Mouse (Mus musculus): Measurements from ENCODE around the gene Serinc5.

DNA sequence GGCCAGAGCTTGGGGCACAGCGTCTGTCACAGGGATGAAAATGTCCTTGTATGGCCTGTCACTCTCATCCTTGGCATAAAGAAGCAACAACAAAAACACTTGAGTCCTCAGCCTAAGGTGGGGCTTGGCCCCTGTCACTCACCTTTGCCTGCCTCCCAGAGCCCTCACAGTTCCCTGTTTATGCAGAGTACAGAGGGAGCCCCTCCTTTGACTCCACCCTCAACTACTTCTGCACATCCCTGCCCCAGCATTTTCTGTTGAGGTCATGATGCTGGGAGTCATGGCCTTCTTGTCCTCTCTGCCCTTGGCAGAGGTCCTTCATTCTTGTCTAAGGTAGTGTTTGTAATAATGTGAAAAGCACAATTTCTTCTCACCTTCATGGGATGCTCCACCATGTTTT is 97.6 kb downstream of the Serinc5 start:
- TF ChIP-seq POLR2A (IDR thresholded peaks at IDR 0.05; ENCODE audit: insufficient read depth, low read depth, low read length) (no peak), CTCF (IDR thresholded peaks at IDR 0.05) (no peak), EP300 (IDR thresholded peaks at IDR 0.05; ENCODE audit: insufficient read depth, low read depth, low read length) (no peak)

Data from heart, adult 2 months (tissue).